Mouse (Mus musculus): ENCODE data around the gene Rasgrp3. TPM values are rescaled to one million over a fixed set of nuclear protein-coding genes. Genes with fewer than 3 reads are reported as not detected.

Gene Rasgrp3
- total and polyA plus RNA-seq, 3 experiments = 10.4 to 27.4 (median 27.2) TPM

DNA sequence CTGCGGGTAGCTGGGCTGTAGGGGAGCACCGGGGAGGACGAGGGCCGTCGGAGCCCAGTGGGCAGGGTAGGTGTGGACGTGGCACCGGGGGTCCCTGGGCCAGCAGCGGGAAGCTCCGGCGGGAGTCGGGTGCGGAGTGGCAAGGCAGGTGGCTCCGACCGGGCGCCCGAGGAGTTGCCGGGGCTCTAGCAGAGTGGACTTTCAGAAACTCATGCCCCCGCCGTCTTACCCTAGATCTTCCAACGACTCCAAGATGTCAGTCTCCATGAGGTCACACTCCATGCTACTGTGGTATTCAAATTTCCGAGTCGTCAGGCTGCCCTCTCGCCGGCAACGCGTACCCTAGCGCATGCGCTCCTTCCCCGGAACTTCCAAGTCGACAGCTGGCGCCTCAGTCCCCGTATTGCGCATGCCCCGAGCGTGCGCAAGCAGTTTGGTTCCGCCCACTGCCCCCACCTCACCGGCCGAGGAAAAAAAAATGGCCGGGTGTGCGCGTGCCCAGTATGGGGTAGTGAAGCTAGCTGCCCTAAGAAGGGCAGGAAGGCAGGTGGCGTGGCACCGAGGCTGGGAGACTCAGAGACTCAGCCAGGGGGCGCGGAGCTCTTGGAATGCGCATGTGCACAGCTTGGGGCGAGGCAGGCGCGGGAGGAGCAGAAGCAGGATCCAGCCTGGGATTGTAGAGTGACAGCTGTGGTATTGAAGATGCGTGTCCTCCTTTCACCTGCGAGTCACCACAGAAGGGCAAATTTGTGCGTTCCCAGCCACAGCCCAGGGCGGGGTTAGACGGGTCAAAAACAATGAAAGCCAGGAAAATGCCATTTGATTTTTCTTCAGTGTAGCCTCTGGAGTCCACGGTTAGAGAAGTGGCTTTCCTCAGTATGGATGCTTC lies 116.1 kb downstream of the Rasgrp3 start, which contains the start of gene Fam98a:
TSS of gene Fam98a (minus strand) at position 435 of the 889 bp plus-strand sequence.
- WGBS = under 1% methylated on average over 56 of the region's 56 CpGs
- intact Hi-C loops (cut with DNase I) = no loop called here
- TF ChIP-seq CTCF (IDR thresholded peaks at IDR 0.05) = peak; percentile 84
- TF ChIP-seq EP300 (IDR thresholded peaks at IDR 0.05; ENCODE audit: insufficient read depth, low read depth, low read length) = peak; percentile 35; the same call in 1 of the 2 replicates
- TF ChIP-seq POLR2A (IDR thresholded peaks at IDR 0.05; ENCODE audit: insufficient read depth, low read depth, low read length) = peak; percentile 88

DNA sequence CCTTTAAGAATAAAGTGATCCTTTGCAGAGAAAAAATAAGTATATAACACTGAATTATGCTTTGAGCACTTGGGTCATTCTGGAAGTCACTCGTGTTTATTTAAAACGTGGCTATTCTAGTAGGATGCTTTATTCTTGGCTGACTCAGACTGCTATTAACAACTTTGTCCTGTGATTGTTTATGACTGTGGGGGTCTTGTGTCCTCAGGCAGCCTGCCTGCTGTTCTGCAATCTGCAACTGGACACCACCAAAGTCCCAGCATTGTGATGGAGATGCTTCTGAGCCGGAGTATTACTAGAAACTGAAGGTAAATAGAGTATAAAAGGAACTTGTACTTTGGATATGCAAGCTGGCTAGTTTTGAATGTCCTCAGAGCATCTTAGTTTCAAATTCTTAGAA lies 121.3 kb downstream of the Rasgrp3 start:
- no peaks in the 10 kb centered on the region for H3K27me3 ChIP-seq (ENCODE audit: control insufficient read depth, insufficient read depth, low read length)
- 49% methylated on average over 3 of the region's 3 CpGs for WGBS
- H3K9ac ChIP-seq (ENCODE audit: low read depth, low read length) = no peak overlapping the region
- no peak overlapping the region for H3K27ac ChIP-seq
- intact Hi-C loops (cut with DNase I) = no loop called here
- no peak for DNase-seq
- H3K79me2 ChIP-seq (replicated peaks; ENCODE audit: control insufficient read depth, insufficient read depth, low read length) = no peaks in the 10 kb centered on the region
- no peaks in the 10 kb centered on the region for H3K4me1 ChIP-seq (ENCODE audit: control insufficient read depth, insufficient read depth, low read length)
- no peaks in the 10 kb centered on the region for H3K36me3 ChIP-seq (ENCODE audit: control insufficient read depth, insufficient read depth, low read length)
- no peak for TF ChIP-seq EP300 (IDR thresholded peaks at IDR 0.05; ENCODE audit: insufficient read depth, low read depth, low read length)
- TF ChIP-seq CTCF (IDR thresholded peaks at IDR 0.05) = no peak
- TF ChIP-seq POLR2A (IDR thresholded peaks at IDR 0.05; ENCODE audit: insufficient read depth, low read depth, low read length) = no peak
- H3K4me3 ChIP-seq = no peak overlapping the region

More for the DNA sequence above, 116.1 kb downstream of the Rasgrp3 start, which contains the start of gene Fam98a:
- DNase-seq = peak; percentile 97 to 98
- peak within 1 kb of the TSS; percentile 92 for H3K4me3 ChIP-seq
- H3K36me3 ChIP-seq (ENCODE audit: control insufficient read depth, insufficient read depth, low read length) = no peaks in the 10 kb centered on the region
- H3K9ac ChIP-seq (ENCODE audit: low read depth, low read length) = peak within 1 kb of the TSS; percentile 84
- peaks cover 2% of the 10 kb centered on the region; the same call in 1 of the 2 replicates for H3K4me1 ChIP-seq (ENCODE audit: control insufficient read depth, insufficient read depth, low read length)
- no peaks in the 10 kb centered on the region for H3K27me3 ChIP-seq (ENCODE audit: control insufficient read depth, insufficient read depth, low read length)
- peaks cover 3% of the 10 kb centered on the region for H3K79me2 ChIP-seq (replicated peaks; ENCODE audit: control insufficient read depth, insufficient read depth, low read length)
- peak within 1 kb of the TSS; percentile 83 for H3K27ac ChIP-seq

DNA sequence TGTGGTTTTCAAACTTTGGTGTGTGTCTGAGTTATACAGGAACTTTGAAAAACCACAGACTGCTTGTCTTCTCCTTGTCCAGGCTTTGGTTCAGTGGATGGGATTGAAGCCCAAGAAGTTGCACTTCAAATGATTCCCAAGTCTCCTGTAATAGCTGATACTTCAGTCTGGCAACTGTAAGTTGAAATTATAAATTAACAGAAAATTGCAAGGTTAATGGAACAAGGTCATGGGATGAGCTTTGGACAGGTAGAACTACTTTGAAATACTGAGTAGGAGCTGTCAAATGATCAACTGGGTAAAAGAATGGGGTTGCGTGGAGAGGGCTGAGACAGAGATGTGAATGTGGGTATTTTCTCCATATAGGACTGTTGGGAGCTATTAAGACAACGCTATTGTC lies 122.3 kb downstream of the Rasgrp3 start:
- H3K79me2 ChIP-seq (replicated peaks; ENCODE audit: control insufficient read depth, insufficient read depth, low read length) = no peaks in the 10 kb centered on the region
- H3K27ac ChIP-seq = no peak overlapping the region
- H3K4me1 ChIP-seq (ENCODE audit: control insufficient read depth, insufficient read depth, low read length) = no peaks in the 10 kb centered on the region
- 90% methylated on average over 2 of the region's 2 CpGs for WGBS
- no peaks in the 10 kb centered on the region for H3K27me3 ChIP-seq (ENCODE audit: control insufficient read depth, insufficient read depth, low read length)
- H3K36me3 ChIP-seq (ENCODE audit: control insufficient read depth, insufficient read depth, low read length) = no peaks in the 10 kb centered on the region
- intact Hi-C loops (cut with DNase I) = no loop called here
- DNase-seq = no peak
- TF ChIP-seq CTCF (IDR thresholded peaks at IDR 0.05) (no peak), POLR2A (IDR thresholded peaks at IDR 0.05; ENCODE audit: insufficient read depth, low read depth, low read length) (no peak), EP300 (IDR thresholded peaks at IDR 0.05; ENCODE audit: insufficient read depth, low read depth, low read length) (no peak)
- no peak overlapping the region for H3K4me3 ChIP-seq
- H3K9ac ChIP-seq (ENCODE audit: low read depth, low read length) = no peak overlapping the region

DNA sequence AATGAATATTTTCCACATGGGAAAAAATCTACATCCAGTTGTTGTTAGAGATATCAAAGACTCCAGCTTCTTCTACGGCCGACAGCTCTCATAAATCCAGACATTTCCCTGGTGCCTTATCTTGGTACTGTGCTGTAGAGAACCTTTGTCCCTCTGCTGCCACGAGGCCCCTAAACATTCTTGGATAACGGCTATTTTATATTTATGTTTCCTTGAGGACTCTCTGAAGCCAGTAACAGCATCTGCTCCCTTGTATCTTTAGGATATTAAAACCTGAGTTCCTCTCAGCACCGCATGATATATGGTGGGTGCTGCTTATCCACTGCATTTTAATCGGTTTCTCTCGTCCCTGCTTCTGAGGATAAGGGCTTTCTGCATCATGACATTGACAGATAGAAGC lies 139.9 kb downstream of the Rasgrp3 start:
- Histone ChIP-seq H3K27ac (no peak overlapping the region), H3K4me1 (ENCODE audit: control insufficient read depth, insufficient read depth, low read length) (no peaks in the 10 kb centered on the region), H3K27me3 (ENCODE audit: control insufficient read depth, insufficient read depth, low read length) (no peaks in the 10 kb centered on the region), H3K4me3 (no peak overlapping the region), H3K79me2 (replicated peaks; ENCODE audit: control insufficient read depth, insufficient read depth, low read length) (no peaks in the 10 kb centered on the region), H3K9ac (ENCODE audit: low read depth, low read length) (no peak overlapping the region), H3K36me3 (ENCODE audit: control insufficient read depth, insufficient read depth, low read length) (no peaks in the 10 kb centered on the region)
- no peak for TF ChIP-seq EP300 (IDR thresholded peaks at IDR 0.05; ENCODE audit: insufficient read depth, low read depth, low read length)
- no peak for TF ChIP-seq CTCF (IDR thresholded peaks at IDR 0.05)
- TF ChIP-seq POLR2A (IDR thresholded peaks at IDR 0.05; ENCODE audit: insufficient read depth, low read depth, low read length) = no peak
- intact Hi-C loops (cut with DNase I) = no loop called here
- 38% methylated on average over 7 of the region's 7 CpGs for WGBS
- no peak for DNase-seq

Other genes with a start within 250 kb of the Rasgrp3 start
- 10 to 100 TPM; 35.9 to 42.6 TPM for gene Fam98a, start 116.0 kb downstream of the Rasgrp3 start, total RNA-seq (2021)
- gene Fam98a, start 116.0 kb downstream of the Rasgrp3 start, polyA plus RNA-seq (2012; rRNA removed) = 14.5 and 24.5 TPM in 2 replicates